Mouse (Mus musculus) spleen, adult 18-20 months (tissue): ENCODE data around the gene Mcam.

ENCODE experiments used
- DNase-seq, 2 experiments: peaks; one replicate each; pipeline ENCODE4 v3.0.0; 2022; ENCODE audit warnings: mixed read lengths in 2 of 2

Gene Mcam

DNA sequence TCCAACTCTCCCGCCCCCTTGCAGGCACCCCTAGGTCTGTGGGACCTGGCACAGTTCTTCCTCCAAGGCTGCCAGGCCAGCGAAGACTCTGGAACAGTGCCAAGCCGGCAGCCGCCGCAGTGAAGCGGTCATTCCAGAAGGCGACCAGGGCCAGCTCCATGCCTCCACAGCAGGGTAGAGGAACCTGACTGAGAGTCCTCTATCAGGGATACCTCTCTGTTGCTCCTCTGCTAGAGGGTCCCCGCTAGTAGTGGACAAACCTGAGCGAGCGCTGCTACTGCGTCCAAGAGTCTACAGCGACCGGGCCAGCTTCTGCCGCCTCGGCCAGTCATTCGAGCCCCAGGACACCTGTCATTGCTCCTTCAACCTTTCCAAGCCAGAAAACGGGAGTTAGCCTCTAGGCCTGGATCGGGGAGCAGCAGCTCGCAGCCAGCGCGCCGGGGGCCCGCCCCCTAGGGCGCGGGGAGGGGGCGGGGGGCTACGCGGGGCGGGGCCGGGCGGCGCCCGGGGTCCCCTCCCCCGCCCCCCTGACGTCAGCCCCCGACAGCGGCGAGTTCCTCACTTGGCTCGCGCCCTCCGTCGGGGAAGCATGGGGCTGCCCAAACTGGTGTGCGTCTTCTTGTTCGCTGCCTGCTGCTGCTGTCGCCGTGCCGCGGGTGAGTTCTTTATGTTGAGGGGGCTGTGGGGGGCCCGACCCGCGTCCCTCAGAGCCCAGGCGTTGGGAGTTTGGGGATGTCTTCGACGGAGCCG lies at the start of gene Mcam:
TSS of gene Mcam (plus strand) at position 369 of the 750 bp plus-strand sequence.
- DNase-seq, result peak in 1 of 2 experiments; percentile 12

DNA sequence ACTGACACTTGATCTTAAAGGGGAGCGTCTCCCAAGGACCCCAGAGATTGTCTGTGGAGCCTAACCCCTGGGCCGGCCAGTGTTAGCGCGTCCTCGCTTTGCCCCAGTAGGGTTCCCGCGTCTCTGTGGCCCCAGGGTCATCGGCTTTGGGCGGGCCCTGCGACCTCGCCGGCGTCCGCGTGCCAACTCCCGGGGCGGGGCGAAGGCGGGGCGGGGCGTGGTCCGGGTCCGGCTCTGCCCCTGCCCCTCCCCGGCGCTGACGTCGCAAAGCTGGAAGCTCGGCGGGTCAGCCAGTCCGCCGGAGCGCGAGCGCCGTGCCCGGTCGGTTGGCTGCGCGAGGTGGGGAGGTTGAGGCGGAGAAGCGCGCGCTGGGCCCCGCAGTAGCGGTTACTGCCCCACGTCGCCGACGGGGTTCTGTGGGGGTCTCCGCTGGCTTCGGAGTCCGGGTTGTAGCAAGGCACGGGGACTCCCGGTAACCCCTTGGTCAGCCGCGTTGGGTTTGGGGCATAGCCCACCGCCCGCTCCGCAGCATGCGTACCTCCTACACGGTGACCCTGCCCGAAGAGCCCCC lies 49.5 kb upstream of the Mcam start:
- DNase-seq, result peak; percentile 84 to 92

DNA sequence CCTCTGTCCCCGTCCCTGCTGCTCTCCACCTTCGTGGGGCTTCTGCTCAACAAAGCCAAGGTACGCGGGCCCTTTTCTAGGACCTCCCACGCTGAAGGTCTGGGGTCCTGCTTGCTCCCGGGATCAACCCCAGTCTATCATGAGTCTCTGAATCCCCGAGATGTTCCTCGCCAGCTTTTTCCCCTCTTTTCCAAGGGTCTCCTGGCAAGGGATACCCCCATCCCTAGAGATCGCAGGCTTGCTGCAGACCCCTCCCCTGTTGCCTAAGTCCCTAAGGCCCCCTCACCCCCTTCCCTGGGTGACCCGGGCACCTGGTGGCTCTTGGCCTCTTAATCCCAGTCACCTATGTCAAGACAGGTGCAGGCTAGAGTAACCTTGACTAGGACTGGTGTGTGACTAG lies 49.0 kb upstream of the Mcam start:
- DNase-seq, result no peak

DNA sequence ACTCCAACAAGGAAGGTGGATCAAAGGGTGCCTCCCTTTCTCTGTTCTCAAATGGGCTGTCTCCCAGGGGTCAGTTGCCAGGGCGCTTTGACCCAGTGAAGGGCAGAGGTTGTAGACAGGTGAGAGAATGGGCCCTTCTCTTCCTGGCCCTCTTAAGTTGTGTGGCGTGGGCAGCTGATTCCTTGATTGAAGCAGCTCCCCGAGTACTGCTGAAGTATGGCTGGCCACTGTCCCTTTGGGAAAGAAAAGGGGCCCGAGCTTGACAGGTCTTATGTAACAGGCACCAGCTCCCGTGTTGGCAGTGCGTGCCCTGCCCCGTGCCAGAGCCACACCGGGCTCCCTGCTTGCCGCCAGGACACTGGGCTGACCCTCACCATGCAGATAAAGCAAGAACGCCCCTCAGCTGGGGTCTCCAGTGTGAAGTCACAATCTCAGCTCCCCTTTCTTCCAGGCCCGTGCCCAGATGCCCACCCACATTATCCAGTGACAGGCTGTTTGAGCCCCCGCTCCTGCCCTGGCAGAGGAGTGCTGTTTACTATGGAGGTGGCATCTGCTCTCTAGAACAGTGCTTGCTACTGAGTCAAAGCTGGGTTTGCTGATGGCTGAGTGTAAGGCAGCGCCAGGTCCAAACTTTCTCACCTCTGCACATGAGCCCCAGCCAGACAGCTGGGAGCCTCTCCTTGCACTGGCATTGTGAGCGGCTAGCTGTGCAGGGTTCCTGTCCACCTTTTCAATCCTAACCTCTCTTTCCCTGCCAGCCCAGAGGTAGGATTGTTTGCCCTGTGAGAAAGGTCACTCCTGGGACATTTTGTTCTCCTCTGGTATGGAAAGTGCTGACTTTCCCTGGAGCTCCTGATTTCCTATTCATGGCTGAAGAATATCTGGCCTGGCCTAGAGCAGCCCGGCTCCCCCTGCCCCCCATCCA lies 48.3 kb upstream of the Mcam start:
- no peak for DNase-seq

- no peak for DNase-seq
Observed at GRCm38 (mm10) chr9:44086960-44087359, 47.3 kb upstream of the Mcam start.

GRCm38 (mm10) chr9:44087761-44088455 lies 46.4 kb upstream of the Mcam start:
- DNase-seq, result no peak

DNA sequence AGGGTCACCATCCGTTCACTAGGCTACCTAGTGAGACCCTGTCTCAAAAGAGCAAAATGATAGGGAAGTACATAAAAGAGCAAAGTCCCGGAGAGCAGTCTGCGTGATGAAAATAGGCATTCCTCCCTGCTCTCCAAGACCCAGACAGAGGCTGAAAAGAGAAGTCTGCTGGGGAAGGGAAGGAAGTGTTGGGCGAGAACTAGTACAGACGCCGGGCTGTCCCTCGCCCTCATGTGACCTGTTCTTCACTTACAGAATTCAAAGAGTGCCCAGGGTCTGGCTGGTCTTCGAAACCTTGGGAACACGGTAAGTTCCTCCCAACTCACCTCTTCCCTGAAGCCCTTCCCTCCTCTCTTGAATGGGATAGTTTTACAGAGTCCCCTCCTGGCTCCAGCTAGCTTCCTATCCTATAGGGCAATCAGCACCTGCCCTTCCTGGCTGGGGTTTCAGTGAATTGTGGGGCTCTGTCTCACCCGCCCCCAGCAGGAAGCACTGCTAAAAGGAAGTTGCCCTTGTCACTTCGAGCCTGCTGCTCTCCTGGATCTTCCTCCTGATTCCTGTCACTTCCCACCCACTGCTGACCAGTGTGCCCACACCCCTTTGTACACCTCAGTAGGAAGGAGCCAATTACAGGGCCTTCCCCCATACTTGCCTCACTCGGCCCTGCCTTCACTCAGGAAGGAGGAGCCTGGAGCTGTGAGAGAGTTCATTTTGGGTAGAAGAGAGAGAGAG lies 45.2 kb upstream of the Mcam start:
- DNase-seq, result no peak

DNA sequence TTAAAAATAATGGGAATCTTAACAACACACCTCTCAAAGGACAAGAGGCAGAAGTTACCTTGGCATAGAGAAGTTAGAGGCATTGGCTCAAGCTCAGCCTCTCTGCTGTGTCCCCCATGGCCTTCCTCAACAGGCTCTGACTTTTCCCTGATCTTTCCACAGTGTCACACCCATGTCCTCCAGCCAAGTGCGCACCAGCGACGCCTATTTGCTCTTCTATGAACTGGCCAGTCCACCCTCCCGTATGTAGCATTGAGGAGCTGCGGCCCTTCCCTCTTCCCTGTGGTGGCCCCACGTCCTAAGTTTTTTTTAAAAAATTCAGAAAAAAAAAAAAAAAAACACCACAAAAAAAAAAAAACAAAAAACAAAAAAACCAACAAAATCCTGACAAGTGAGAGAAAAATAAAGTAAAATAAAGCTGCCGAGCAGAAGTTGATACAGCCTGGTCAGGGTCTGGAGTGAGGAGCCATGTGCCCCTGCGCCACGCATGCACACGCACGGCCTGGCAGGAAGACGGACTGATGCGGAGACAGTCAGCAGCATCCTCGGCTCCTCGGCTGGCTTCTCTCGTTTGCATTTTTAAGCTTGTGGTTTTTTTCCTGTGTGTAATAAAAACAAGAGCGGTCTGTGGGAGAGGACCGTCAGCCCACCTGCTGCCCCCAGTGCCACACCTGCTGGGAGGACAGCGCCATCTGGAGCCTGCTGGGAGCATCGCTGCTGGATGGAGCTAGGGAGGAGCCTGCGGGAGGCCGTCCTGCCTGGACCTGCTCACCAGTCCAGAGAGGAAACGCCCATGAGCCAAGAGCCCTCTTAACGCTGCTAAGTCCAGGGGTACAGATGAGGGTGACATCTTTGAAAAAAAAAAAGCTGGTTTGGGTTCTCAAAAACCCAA lies 40.4 kb upstream of the Mcam start:
- peak; percentile 61 to 73 for DNase-seq

GRCm38 (mm10) chr9:44094737-44095136 lies 39.5 kb upstream of the Mcam start:
- no peak for DNase-seq

DNA sequence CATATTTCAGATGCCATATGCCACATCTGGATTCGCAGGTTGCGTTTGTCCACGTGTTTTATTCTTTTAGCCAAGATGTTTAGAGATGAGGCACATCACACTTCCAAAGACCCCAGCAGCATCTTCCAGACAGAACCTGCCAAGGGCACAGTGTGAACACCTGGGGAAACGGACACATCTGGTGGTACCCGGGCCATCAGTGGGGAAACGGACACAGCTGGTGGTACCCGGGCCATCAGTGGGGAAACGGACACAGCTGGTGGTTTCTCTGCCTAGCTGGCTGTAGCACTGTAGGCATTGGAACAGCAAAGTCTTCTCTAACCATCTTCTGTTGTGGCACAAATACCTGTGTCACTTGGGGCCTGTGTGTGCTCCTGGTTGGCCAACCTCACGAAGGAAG lies 38.5 kb upstream of the Mcam start:
- no peak for DNase-seq

GRCm38 (mm10) chr9:44096536-44096935 lies 37.7 kb upstream of the Mcam start:
- no peak for DNase-seq

DNA sequence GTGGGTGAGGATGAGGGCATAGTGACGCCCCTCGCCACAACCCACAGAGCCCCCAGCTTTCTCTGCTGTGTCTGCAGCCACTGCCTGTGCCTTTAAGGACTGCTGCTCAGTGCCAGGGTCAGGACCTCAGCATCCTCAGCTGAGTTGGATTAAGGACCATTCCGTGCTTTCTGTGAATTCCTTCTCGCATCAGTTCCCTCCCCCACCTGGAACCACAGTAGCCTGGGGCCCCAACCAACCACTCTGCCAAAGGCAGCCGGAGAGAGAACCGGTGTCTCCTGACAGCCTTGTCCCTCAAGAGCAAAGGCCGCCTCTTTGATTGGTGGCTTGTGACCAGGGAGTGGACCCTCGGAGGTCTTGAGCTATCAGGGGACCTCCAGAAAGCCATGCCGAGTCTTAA lies 32.8 kb upstream of the Mcam start, which contains the start of gene Mfrp:
TSS of gene Mfrp (plus strand) at position 240 of the 400 bp plus-strand sequence.
- DNase-seq, result no peak

GRCm38 (mm10) chr9:44104881-44105280 lies 29.4 kb upstream of the Mcam start:
- no peak for DNase-seq

- no peak for DNase-seq
Observed at GRCm38 (mm10) chr9:44105781-44106180, 28.5 kb upstream of the Mcam start.

- no peak for DNase-seq
Observed at GRCm38 (mm10) chr9:44106182-44106581, 28.1 kb upstream of the Mcam start.

DNA sequence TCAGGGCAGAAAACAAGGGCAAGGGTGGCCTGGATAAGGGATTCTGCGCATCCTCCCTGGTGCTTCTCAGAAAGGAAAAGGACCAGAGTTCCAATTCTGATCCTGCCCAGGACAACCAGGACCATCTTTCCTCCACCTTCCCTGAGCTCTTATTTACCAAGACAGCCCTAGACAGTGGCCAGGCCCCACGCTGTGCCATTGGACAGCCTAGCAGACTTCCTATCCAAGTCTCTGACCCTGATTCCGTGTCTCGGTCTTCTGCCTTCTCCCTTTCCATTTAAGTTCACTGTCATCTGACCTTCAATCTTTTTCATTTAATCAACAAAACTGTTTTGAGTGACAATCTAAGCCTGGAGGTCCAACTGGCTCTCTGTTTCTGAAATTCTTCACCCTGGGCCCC lies 27.7 kb upstream of the Mcam start:
- no peak for DNase-seq

DNA sequence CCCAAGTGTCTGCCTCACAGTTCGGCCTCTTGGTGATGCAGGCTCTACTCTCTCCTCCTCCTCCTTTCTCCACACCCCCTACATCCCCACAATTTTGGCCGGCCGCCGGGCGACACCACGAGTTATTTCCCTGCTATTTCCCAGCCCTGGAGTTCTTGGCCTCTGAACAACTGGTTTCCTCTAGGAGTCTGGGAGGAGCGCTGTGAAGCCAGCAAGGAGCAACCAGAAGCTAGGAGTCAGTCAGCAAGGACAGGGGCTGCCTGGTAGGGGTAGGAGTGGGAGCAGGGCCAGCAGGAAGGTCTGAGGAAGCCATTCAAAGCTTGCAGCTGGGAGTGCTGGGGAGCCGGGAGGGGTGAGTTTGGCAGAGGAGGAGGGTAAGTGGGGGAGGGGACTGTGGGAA lies 27.2 kb upstream of the Mcam start, which contains the start of gene C1qtnf5:
TSS of gene C1qtnf5 (plus strand) at position 136 of the 400 bp plus-strand sequence.
- peak in 1 of 2 experiments; percentile 23 for DNase-seq

DNA sequence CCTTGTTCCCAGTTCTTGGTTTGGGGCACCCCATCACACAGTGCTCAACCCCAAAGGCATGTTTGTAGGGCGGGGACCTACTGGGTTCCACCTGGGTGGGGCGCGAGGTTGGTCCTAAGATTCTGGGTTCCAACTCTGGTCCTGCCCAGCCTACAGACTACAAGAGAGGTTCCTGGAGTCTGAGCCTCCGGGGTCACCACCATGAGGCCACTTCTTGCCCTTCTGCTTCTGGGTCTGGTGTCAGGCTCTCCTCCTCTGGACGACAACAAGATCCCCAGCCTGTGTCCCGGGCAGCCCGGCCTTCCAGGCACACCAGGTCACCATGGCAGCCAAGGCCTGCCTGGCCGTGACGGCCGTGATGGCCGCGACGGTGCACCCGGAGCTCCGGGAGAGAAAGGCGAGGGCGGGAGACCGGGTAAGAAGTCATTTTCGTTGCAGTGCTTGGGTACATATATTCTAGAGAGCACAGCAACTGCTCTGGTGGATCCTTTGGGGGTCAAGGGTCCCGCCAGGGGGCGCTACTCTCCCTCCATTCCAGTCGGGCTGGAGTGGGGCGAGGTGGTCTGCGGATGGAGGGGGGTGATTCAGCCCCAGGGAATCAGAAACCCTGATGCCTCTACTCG lies 26.6 kb upstream of the Mcam start:
- no peak for DNase-seq

- no peak for DNase-seq
Observed at GRCm38 (mm10) chr9:44108269-44109055, 25.8 kb upstream of the Mcam start.
